Mouse (Mus musculus) midbrain, embryonic 13.5 days (tissue): Measurements from ENCODE around the gene P4hb. TPM values are rescaled to one million over a fixed set of nuclear protein-coding genes. Genes with fewer than 3 reads are reported as not detected.

Experiments used
- ATAC-seq: fragments of 200-750 bp; cut with Nextera tagmentation; 2 replicates; pipeline ENCODE4 v1.8.0; 2017; ENCODE audit warnings: mild to moderate bottlenecking, moderate TSS enrichment, moderate library complexity
- H3K27ac ChIP-seq: fragments of 300-500 bp; sonication (generic); 2 replicates; pipeline ENCODE4 v1.5.1; 2015; ENCODE audit warnings: inconsistent platforms, mild to moderate bottlenecking, moderate library complexity
- H3K27me3 ChIP-seq: fragments of 300-500 bp; sonication (generic); 2 replicates; pipeline ENCODE4 v1.6.1; 2015; ENCODE audit warnings: mild to moderate bottlenecking, inconsistent platforms
- H3K36me3 ChIP-seq: fragments of 300-500 bp; sonication (generic); 2 replicates; pipeline ENCODE4 v1.6.1; 2015; ENCODE audit warnings: mild to moderate bottlenecking, inconsistent platforms
- H3K4me1 ChIP-seq: fragments of 300-500 bp; sonication (generic); replicated peaks from 2 replicates; pipeline ENCODE4 v1.6.1; 2015; ENCODE audit warnings: inconsistent platforms
- H3K4me2 ChIP-seq: fragments of 300-500 bp; sonication (generic); replicated peaks from 2 replicates; pipeline ENCODE4 v1.6.1; 2015; ENCODE audit warnings: moderate library complexity, mild to moderate bottlenecking, inconsistent platforms
- H3K4me3 ChIP-seq: fragments of 300-500 bp; sonication (generic); replicated peaks from 2 replicates; pipeline ENCODE4 v1.5.1; 2015; ENCODE audit warnings: mild to moderate bottlenecking, inconsistent platforms
- H3K9ac ChIP-seq: fragments of 300-500 bp; sonication (generic); replicated peaks from 2 replicates; pipeline ENCODE4 v1.6.1; 2015; ENCODE audit warnings: mild to moderate bottlenecking, inconsistent platforms
- H3K9me3 ChIP-seq: fragments of 300-500 bp; sonication (generic); 2 replicates; pipeline ENCODE4 v1.6.1; 2016; ENCODE audit warnings: mild to moderate bottlenecking, inconsistent platforms
- WGBS: fragments of 180-500 bp; shearing (Covaris S2); methylation state at CpG from one replicate; pipeline ENCODE4 v1.1.7; 2015; 5-methylcytosine and 5-hydroxymethylcytosine counted together
- polyA plus RNA-seq: library from polyadenylated mRNA; unstranded; fragments of >200 nt; fragmentation: Nextera tagmentation; extraction: Ambion mirVana; gene quantifications from 2 replicates; pipeline ENCODE4 v1.2.1, GENCODE M21; 2015

P4hb gene
- polyA plus RNA-seq, 1 experiment from 2014 or later: 297 TPM

DNA sequence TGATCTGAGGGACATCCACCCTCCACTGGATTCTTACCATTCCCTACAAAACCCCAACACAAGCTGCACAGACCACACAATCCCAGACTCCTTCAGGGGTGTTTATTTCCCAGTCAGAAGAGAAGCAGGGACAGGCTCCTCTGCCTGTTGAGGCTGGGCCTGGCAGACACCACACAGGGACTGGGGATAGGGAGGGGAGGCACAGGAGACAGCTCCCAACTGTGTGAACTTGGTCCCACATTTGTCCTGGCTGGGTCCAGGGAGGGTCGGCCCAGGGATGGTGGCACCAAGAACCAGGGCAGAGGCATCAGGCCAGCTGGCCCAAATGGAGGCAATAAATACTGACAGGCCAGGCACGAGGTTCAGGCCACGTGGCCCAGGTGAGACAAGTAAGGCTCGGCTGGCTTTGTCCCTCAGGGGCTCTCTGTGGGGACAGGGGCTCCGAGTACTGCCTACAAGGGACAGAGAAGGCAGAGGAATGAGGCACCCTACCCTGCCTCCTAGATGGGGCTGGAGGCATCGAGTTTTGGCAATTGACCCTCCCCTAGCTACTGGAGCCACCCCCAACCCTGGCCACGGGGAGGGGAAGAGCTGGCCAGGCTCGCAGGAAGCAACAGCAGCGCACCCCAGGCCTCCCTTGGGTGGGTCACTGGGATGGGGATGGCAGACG is 5.1 kb upstream of the P4hb start:
- H3K9ac ChIP-seq: no peak overlapping the region; the same call in 1 of the 2 replicates
- 0 out of 2 replicates have a peak overlapping the region, but pooled peaks have one; percentile 4 for H3K4me3 ChIP-seq
- H3K4me2 ChIP-seq: no peak overlapping the region
- no peak for ATAC-seq
- no peaks in the 10 kb centered on the region for H3K9me3 ChIP-seq
- H3K27me3 ChIP-seq: no peaks in the 10 kb centered on the region
- peaks cover 45% of the 10 kb centered on the region for H3K4me1 ChIP-seq
- H3K27ac ChIP-seq: no peak overlapping the region; the same call in 1 of the 2 replicates
- 85% methylated on average over 10 of the region's 10 CpGs for WGBS
- H3K36me3 ChIP-seq: peaks cover 31% of the 10 kb centered on the region

DNA sequence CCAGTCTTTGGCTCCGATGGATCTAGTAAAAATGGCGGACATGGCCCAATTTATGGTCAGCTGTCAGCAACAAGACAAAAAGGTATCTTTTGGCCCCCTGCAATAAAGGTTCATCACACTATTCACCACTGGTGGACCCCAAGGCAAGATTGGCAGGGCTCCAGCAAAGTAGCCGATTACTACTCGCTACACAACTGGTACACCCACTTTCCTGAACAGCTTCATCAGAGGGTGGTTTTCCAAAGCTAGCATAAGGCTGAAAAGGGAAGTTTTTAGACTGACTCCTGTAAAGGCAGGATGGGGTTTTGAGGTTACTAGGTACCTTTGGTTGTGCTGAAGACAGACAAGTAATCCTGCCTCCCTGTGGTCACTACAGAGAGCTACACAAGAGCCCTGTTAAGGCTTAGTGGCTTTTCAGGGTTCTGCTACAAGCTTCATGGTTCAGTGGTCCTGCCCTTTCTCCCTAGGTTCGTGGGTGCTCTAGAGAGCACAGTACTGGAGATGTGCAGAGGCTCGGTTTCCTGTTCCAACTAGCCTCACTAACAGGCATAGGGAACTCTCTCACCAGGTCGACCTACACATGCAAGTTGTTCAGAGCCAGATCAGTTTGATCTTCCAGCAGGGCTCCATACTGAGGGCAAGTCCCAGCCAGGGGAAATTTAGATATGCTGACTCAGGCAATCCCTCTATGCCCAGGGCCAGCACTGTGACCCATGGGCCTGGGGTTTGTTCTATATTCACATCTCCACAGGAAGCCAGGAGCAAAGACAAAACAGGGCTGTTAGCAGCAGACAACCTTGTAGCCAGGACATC is 4.4 kb upstream of the P4hb start:
- WGBS: 80% methylated on average over 7 of the region's 7 CpGs

GRCm38 (mm10) chr11:120576365-120576981 is 3.4 kb upstream of the P4hb start:
- 81% methylated on average over 3 of the region's 3 CpGs for WGBS
- H3K4me3 ChIP-seq: no peak overlapping the region
- no peak overlapping the region for H3K4me2 ChIP-seq
- H3K27me3 ChIP-seq: no peaks in the 10 kb centered on the region
- no peak for ATAC-seq
- H3K9ac ChIP-seq: no peak overlapping the region
- H3K4me1 ChIP-seq: peaks cover 42% of the 10 kb centered on the region
- no peak overlapping the region for H3K27ac ChIP-seq
- H3K9me3 ChIP-seq: no peaks in the 10 kb centered on the region
- H3K36me3 ChIP-seq: peaks cover 33% of the 10 kb centered on the region

More for the DNA sequence above, 4.4 kb upstream of the P4hb start:
- H3K4me2 ChIP-seq: no peak overlapping the region
- no peaks in the 10 kb centered on the region for H3K27me3 ChIP-seq
- ATAC-seq: no peak
- peaks cover 31% of the 10 kb centered on the region for H3K36me3 ChIP-seq
- no peaks in the 10 kb centered on the region for H3K9me3 ChIP-seq
- H3K4me3 ChIP-seq: no peak overlapping the region
- H3K27ac ChIP-seq: no peak overlapping the region; the same call in 1 of the 2 replicates
- peaks cover 43% of the 10 kb centered on the region for H3K4me1 ChIP-seq
- H3K9ac ChIP-seq: no peak overlapping the region

- H3K4me2 ChIP-seq: no peak overlapping the region
- no peak for ATAC-seq
Measured at GRCm38 (mm10) chr11:120575940-120576339, 2.9 kb upstream of the P4hb start.

DNA sequence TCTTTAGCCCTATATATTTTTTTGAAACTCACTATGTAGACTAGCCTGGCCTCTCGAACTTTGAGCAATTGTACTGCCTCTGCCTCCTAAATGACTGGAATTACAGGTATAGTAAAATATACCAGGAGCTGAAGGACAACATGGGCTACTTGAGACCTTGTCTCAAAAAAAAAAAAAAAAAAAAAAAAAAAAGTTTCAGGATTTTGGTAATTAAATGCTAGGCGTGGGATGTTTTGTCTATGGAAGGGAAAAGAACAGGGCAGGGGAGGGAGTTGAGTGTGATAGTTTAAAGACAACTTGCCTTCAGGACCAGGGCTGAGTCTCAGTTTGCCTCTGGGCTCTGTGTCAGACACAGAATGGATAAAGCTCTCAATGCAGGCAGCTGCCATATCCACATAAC is 2.0 kb upstream of the P4hb start:
- no peaks in the 10 kb centered on the region for H3K27me3 ChIP-seq
- no peaks in the 10 kb centered on the region for H3K9me3 ChIP-seq
- H3K36me3 ChIP-seq: peaks cover 46% of the 10 kb centered on the region
- H3K27ac ChIP-seq: no peak overlapping the region
- peaks cover 44% of the 10 kb centered on the region for H3K4me1 ChIP-seq
- H3K4me3 ChIP-seq: no peak overlapping the region
- H3K9ac ChIP-seq: 0 out of 2 replicates have a peak overlapping the region, but pooled peaks have one; percentile 74
- WGBS: 89% methylated on average over 2 of the region's 2 CpGs
- ATAC-seq: no peak
- H3K4me2 ChIP-seq: no peak overlapping the region

More at GRCm38 (mm10) chr11:120575940-120576339, 2.9 kb upstream of the P4hb start:
- Histone ChIP-seq H3K9ac (no peak overlapping the region), H3K4me3 (no peak overlapping the region), H3K9me3 (no peaks in the 10 kb centered on the region), H3K27me3 (no peaks in the 10 kb centered on the region), H3K4me1 (peaks cover 47% of the 10 kb centered on the region), H3K27ac (no peak overlapping the region), H3K36me3 (peaks cover 38% of the 10 kb centered on the region)

- WGBS: 47% methylated on average over 5 of the region's 5 CpGs
Measured at GRCm38 (mm10) chr11:120574278-120574600, 1.2 kb upstream of the P4hb start.

GRCm38 (mm10) chr11:120573585-120574277 is 678 bp upstream of the P4hb start:
- WGBS: under 1% methylated on average over 23 of the region's 23 CpGs
- no peak; the same call in 1 of the 2 replicates for ATAC-seq
- peak overlapping the region; percentile 74 for H3K9ac ChIP-seq

More at GRCm38 (mm10) chr11:120574278-120574600, 1.2 kb upstream of the P4hb start:
- Histone ChIP-seq H3K9ac (peak overlapping the region; percentile 74), H3K4me3 (peak overlapping the region; percentile 90), H3K9me3 (no peaks in the 10 kb centered on the region), H3K4me1 (peaks cover 36% of the 10 kb centered on the region), H3K4me2 (peak overlapping the region; percentile 85), H3K27me3 (no peaks in the 10 kb centered on the region), H3K36me3 (peaks cover 43% of the 10 kb centered on the region), H3K27ac (no peak overlapping the region)
- ATAC-seq: no peak

GRCm38 (mm10) chr11:120572417-120572751 is 669 bp downstream of the P4hb start:
- Histone ChIP-seq H3K4me3 (peak overlapping the region; percentile 90), H3K9me3 (no peaks in the 10 kb centered on the region), H3K27ac (peak overlapping the region; percentile 88), H3K4me2 (peak overlapping the region; percentile 91), H3K9ac (peak overlapping the region; percentile 83), H3K36me3 (peaks cover 42% of the 10 kb centered on the region), H3K27me3 (no peaks in the 10 kb centered on the region), H3K4me1 (peaks cover 28% of the 10 kb centered on the region)
- ATAC-seq: peak; percentile 53
- WGBS: under 1% methylated on average over 22 of the region's 24 CpGs

More at GRCm38 (mm10) chr11:120573585-120574277, 678 bp upstream of the P4hb start:
- Histone ChIP-seq H3K4me2 (peak overlapping the region; percentile 85), H3K9me3 (no peaks in the 10 kb centered on the region), H3K4me1 (peaks cover 31% of the 10 kb centered on the region), H3K27me3 (no peaks in the 10 kb centered on the region), H3K27ac (peak overlapping the region; percentile 88), H3K36me3 (peaks cover 42% of the 10 kb centered on the region), H3K4me3 (peak overlapping the region; percentile 90)

- Histone ChIP-seq H3K4me3 (peak overlapping the region; percentile 90), H3K27ac (peak overlapping the region; percentile 88; the same call in 1 of the 2 replicates), H3K36me3 (peaks cover 43% of the 10 kb centered on the region), H3K27me3 (no peaks in the 10 kb centered on the region), H3K9me3 (no peaks in the 10 kb centered on the region), H3K9ac (peak overlapping the region; percentile 83), H3K4me2 (peak overlapping the region; percentile 91), H3K4me1 (peaks cover 28% of the 10 kb centered on the region)
- ATAC-seq: no peak
- WGBS: 17% methylated on average over 11 of the region's 11 CpGs
Measured at GRCm38 (mm10) chr11:120571754-120572416, 1.2 kb downstream of the P4hb start.

DNA sequence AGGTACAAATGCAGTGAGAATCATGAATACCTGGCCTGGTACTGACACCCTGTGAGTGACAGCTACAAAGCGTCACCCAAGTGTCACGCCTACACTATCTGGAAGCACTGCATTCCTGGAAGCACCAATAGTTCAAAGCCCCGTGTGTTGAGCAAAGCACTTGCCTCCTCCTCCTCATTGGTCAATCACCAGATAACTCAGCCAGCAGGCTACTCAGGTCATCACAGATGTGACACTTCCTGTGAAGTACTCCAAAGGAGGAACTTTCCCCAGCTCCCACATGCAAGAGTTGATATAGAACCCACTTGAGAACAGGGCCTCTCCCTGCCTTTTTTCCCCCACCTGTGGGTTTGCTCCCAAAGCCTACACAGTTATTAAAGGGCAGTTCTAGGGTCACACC is 1.9 kb downstream of the P4hb start:
- ATAC-seq: no peak
- no peak overlapping the region for H3K27ac ChIP-seq
- 89% methylated on average over 3 of the region's 3 CpGs for WGBS
- peaks cover 50% of the 10 kb centered on the region for H3K36me3 ChIP-seq
- H3K27me3 ChIP-seq: no peaks in the 10 kb centered on the region
- peak overlapping the region; percentile 90 for H3K4me3 ChIP-seq
- no peaks in the 10 kb centered on the region for H3K9me3 ChIP-seq
- H3K9ac ChIP-seq: peak overlapping the region; percentile 83
- peaks cover 28% of the 10 kb centered on the region for H3K4me1 ChIP-seq
- peak overlapping the region; percentile 91 for H3K4me2 ChIP-seq

DNA sequence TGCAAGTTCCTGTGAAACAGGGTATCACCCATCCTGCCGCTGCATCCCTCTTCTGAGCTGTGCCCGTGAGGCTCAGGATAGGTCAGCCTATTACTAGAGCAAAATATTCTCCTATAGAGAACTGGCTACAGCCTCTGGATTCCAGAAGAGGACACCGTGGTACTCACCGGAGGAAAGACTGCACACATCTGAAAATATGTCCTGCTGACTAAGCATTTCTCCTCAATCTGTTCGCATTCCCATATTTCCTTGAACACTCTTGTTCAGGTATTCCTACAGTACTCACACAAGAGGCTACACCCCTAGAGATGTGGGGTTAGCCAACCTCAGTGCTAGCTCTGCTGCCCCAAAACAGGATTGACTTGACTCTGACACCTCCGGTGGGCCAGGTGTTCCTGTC is 4.7 kb downstream of the P4hb start:
- Histone ChIP-seq H3K4me3 (no peak overlapping the region), H3K4me2 (no peak overlapping the region), H3K9ac (no peak overlapping the region), H3K36me3 (peaks cover 78% of the 10 kb centered on the region), H3K27ac (no peak overlapping the region), H3K27me3 (no peaks in the 10 kb centered on the region), H3K4me1 (peaks cover 14% of the 10 kb centered on the region), H3K9me3 (no peaks in the 10 kb centered on the region)
- no peak for ATAC-seq
- WGBS: 95% methylated on average over 6 of the region's 6 CpGs
